Mouse (Mus musculus) midbrain, embryonic 16.5 days (tissue): ENCODE results near the gene Lclat1. TPM values are rescaled to one million over a fixed set of nuclear protein-coding genes. Genes with fewer than 3 reads are reported as not detected.
A peak's percentile ranks its signal among the peaks of the same experiment; 100 is the strongest.

ENCODE experiments used
- ATAC-seq: fragments of 200-750 bp; cut with Nextera tagmentation; 2 replicates; pipeline ENCODE4 v1.8.0; 2017; ENCODE audit warnings: moderate TSS enrichment
- H3K27ac ChIP-seq: fragments of 300-500 bp; sonication (generic); 2 replicates; pipeline ENCODE4 v1.5.1; 2014; ENCODE audit warnings: mild to moderate bottlenecking, low read length, mixed read lengths
- H3K27me3 ChIP-seq: fragments of 300-500 bp; sonication (generic); 2 replicates; pipeline ENCODE4 v1.6.1; 2014; ENCODE audit warnings: low read depth, low read length, mixed read lengths; ENCODE audit not compliant: control insufficient read depth, insufficient read depth
- H3K36me3 ChIP-seq: fragments of 300-500 bp; sonication (generic); 2 replicates; pipeline ENCODE4 v1.6.1; 2014; ENCODE audit warnings: mild to moderate bottlenecking, low read length, moderate library complexity, mixed read lengths; ENCODE audit not compliant: control insufficient read depth, insufficient read depth
- H3K4me1 ChIP-seq: fragments of 300-500 bp; sonication (generic); 2 replicates; pipeline ENCODE4 v1.6.1; 2014; ENCODE audit warnings: mild to moderate bottlenecking, low read length, mixed read lengths; ENCODE audit not compliant: control insufficient read depth, insufficient read depth
- H3K4me2 ChIP-seq: fragments of 300-500 bp; sonication (generic); 2 replicates; pipeline ENCODE4 v1.6.1; 2014; ENCODE audit warnings: mild to moderate bottlenecking, low read length, mixed read lengths
- H3K4me3 ChIP-seq: fragments of 300-500 bp; sonication (generic); 2 replicates; pipeline ENCODE4 v1.5.1; 2014; ENCODE audit warnings: low read depth, mild to moderate bottlenecking, low read length, moderate library complexity, mixed read lengths
- H3K9ac ChIP-seq: fragments of 300-500 bp; sonication (generic); 2 replicates; pipeline ENCODE4 v1.6.1; 2014; ENCODE audit warnings: low read depth, low read length, mixed read lengths
- H3K9me3 ChIP-seq: fragments of 300-500 bp; sonication (generic); replicated peaks from 2 replicates; pipeline ENCODE4 v1.6.1; 2014; ENCODE audit warnings: mild to moderate bottlenecking, low read length, mixed read lengths; ENCODE audit not compliant: control insufficient read depth, poor library complexity, severe bottlenecking
- WGBS: fragments of 180-500 bp; shearing (Covaris S2); extraction: QIAGEN DNeasy Blood & Tissue Kit; methylation state at CpG from one replicate; pipeline ENCODE4 v1.1.7; 2014; 5-methylcytosine and 5-hydroxymethylcytosine counted together
- polyA plus RNA-seq: library from polyadenylated mRNA; unstranded; fragments of >200 nt; fragmentation: Nextera tagmentation; extraction: Ambion mirVana; gene quantifications from 2 replicates; pipeline ENCODE4 v1.2.1, GENCODE M21; 2015

Gene Lclat1
- polyA plus RNA-seq, 1 experiment from 2014 or later: 14.5 TPM

- ATAC-seq: no peak
- no peak overlapping the region for H3K4me3 ChIP-seq
- no peak overlapping the region for H3K9ac ChIP-seq
- no peaks in the 10 kb centered on the region for H3K4me1 ChIP-seq
- no peaks in the 10 kb centered on the region for H3K27me3 ChIP-seq
- H3K27ac ChIP-seq: no peak overlapping the region
- H3K9me3 ChIP-seq: no peaks in the 10 kb centered on the region
- H3K4me2 ChIP-seq: no peak overlapping the region
- 77% methylated on average over 3 of the region's 3 CpGs for WGBS
- no peaks in the 10 kb centered on the region for H3K36me3 ChIP-seq
Measured at GRCm38 (mm10) chr17:73246036-73246435, 138.3 kb downstream of the Lclat1 start.

- Histone ChIP-seq H3K4me1 (peaks cover 4% of the 10 kb centered on the region; the same call in 1 of the 2 replicates), H3K9ac (no peak overlapping the region), H3K9me3 (no peaks in the 10 kb centered on the region), H3K27ac (no peak overlapping the region), H3K36me3 (no peaks in the 10 kb centered on the region), H3K4me2 (no peak overlapping the region), H3K4me3 (no peak overlapping the region), H3K27me3 (no peaks in the 10 kb centered on the region)
- 90% methylated on average over 2 of the region's 2 CpGs for WGBS
- no peak for ATAC-seq
Measured at GRCm38 (mm10) chr17:73246926-73247325, 139.1 kb downstream of the Lclat1 start.

- no peaks in the 10 kb centered on the region for H3K27me3 ChIP-seq
Measured at GRCm38 (mm10) chr17:73247758-73248157, 140.0 kb downstream of the Lclat1 start.

GRCm38 (mm10) chr17:73250488-73251141, 142.8 kb downstream of the Lclat1 start:
- ATAC-seq: no peak
- H3K9me3 ChIP-seq: no peaks in the 10 kb centered on the region
- H3K9ac ChIP-seq: no peak overlapping the region
- no peaks in the 10 kb centered on the region for H3K27me3 ChIP-seq
- H3K4me1 ChIP-seq: peaks cover 4% of the 10 kb centered on the region; the same call in 1 of the 2 replicates
- H3K4me2 ChIP-seq: no peak overlapping the region
- H3K4me3 ChIP-seq: no peak overlapping the region
- H3K36me3 ChIP-seq: no peaks in the 10 kb centered on the region
- H3K27ac ChIP-seq: no peak overlapping the region
- 92% methylated on average over 3 of the region's 3 CpGs for WGBS

More at GRCm38 (mm10) chr17:73247758-73248157, 140.0 kb downstream of the Lclat1 start:
- Histone ChIP-seq H3K4me2 (no peak overlapping the region), H3K36me3 (no peaks in the 10 kb centered on the region), H3K9me3 (no peaks in the 10 kb centered on the region), H3K4me3 (no peak overlapping the region), H3K4me1 (peaks cover 4% of the 10 kb centered on the region; the same call in 1 of the 2 replicates), H3K27ac (no peak overlapping the region), H3K9ac (no peak overlapping the region)
- ATAC-seq: no peak
- 91% methylated on average over 14 of the region's 14 CpGs for WGBS

- H3K9me3 ChIP-seq: no peaks in the 10 kb centered on the region
- H3K4me3 ChIP-seq: no peak overlapping the region
- peaks cover 4% of the 10 kb centered on the region; the same call in 1 of the 2 replicates for H3K4me1 ChIP-seq
- H3K36me3 ChIP-seq: no peaks in the 10 kb centered on the region
- no peak overlapping the region for H3K4me2 ChIP-seq
- no peaks in the 10 kb centered on the region for H3K27me3 ChIP-seq
- no peak overlapping the region for H3K9ac ChIP-seq
- ATAC-seq: no peak
- WGBS: 66% methylated on average over 8 of the region's 8 CpGs
- H3K27ac ChIP-seq: no peak overlapping the region
Measured at GRCm38 (mm10) chr17:73251142-73251502, 143.3 kb downstream of the Lclat1 start.

GRCm38 (mm10) chr17:73251812-73252608, 144.2 kb downstream of the Lclat1 start:
- Histone ChIP-seq H3K27me3 (no peaks in the 10 kb centered on the region), H3K9me3 (no peaks in the 10 kb centered on the region), H3K4me1 (peaks cover 4% of the 10 kb centered on the region; the same call in 1 of the 2 replicates), H3K27ac (no peak overlapping the region), H3K4me3 (no peak overlapping the region), H3K4me2 (no peak overlapping the region), H3K9ac (no peak overlapping the region), H3K36me3 (no peaks in the 10 kb centered on the region)
- no peak for ATAC-seq
- WGBS: 53% methylated on average over 11 of the region's 11 CpGs

- Histone ChIP-seq H3K36me3 (no peaks in the 10 kb centered on the region), H3K4me2 (no peak overlapping the region), H3K9ac (no peak overlapping the region), H3K4me3 (no peak overlapping the region), H3K9me3 (no peaks in the 10 kb centered on the region), H3K27me3 (no peaks in the 10 kb centered on the region), H3K27ac (no peak overlapping the region), H3K4me1 (peaks cover 6% of the 10 kb centered on the region)
- 76% methylated on average over 10 of the region's 10 CpGs for WGBS
- no peak for ATAC-seq
Measured at GRCm38 (mm10) chr17:73253291-73253969, 145.6 kb downstream of the Lclat1 start.

GRCm38 (mm10) chr17:73255801-73256200, 148.0 kb downstream of the Lclat1 start:
- ATAC-seq: no peak
- Histone ChIP-seq H3K36me3 (no peaks in the 10 kb centered on the region), H3K27ac (no peak overlapping the region), H3K4me1 (peaks cover 9% of the 10 kb centered on the region), H3K9me3 (no peaks in the 10 kb centered on the region), H3K4me3 (no peak overlapping the region), H3K4me2 (no peak overlapping the region), H3K9ac (no peak overlapping the region), H3K27me3 (no peaks in the 10 kb centered on the region)
- 84% methylated on average over 5 of the region's 5 CpGs for WGBS

- H3K9me3 ChIP-seq: no peaks in the 10 kb centered on the region
Measured at GRCm38 (mm10) chr17:73258620-73259019, 150.8 kb downstream of the Lclat1 start.

More at GRCm38 (mm10) chr17:73258620-73259019, 150.8 kb downstream of the Lclat1 start:
- Histone ChIP-seq H3K4me1 (peaks cover 5% of the 10 kb centered on the region), H3K4me2 (no peak overlapping the region), H3K9ac (no peak overlapping the region), H3K27me3 (no peaks in the 10 kb centered on the region), H3K27ac (no peak overlapping the region), H3K36me3 (no peaks in the 10 kb centered on the region), H3K4me3 (no peak overlapping the region)
- ATAC-seq: peak; percentile 11; the same call in 1 of the 2 replicates
- 60% methylated on average over 12 of the region's 12 CpGs for WGBS
